Mouse (Mus musculus) embryonic facial prominence, embryonic 12.5 days (tissue): Measurements from ENCODE around the gene Cplane1. TPM values are rescaled to one million over a fixed set of nuclear protein-coding genes. Genes with fewer than 3 reads are reported as not detected.

Experiments used
- ATAC-seq: fragments of 200-750 bp; cut with Nextera tagmentation; 2 replicates; pipeline ENCODE4 v1.8.0; 2017; ENCODE audit not compliant: insufficient number of reproducible peaks, insufficient read depth, low FRiP score, low TSS enrichment
- H3K27ac ChIP-seq: fragments of 300-500 bp; sonication (generic); 2 replicates; pipeline ENCODE4 v1.5.1; 2016; ENCODE audit warnings: mild to moderate bottlenecking
- H3K27me3 ChIP-seq: fragments of 300-500 bp; sonication (generic); 2 replicates; pipeline ENCODE4 v1.6.1; 2016; ENCODE audit warnings: mild to moderate bottlenecking, moderate library complexity
- H3K36me3 ChIP-seq: fragments of 300-500 bp; sonication (generic); 2 replicates; pipeline ENCODE4 v1.6.1; 2016; ENCODE audit warnings: mild to moderate bottlenecking
- H3K4me1 ChIP-seq: fragments of 300-500 bp; sonication (generic); 2 replicates; pipeline ENCODE4 v1.6.1; 2016
- H3K4me2 ChIP-seq: fragments of 300-500 bp; sonication (generic); replicated peaks from 2 replicates; pipeline ENCODE4 v1.6.1; 2016; ENCODE audit warnings: mild to moderate bottlenecking, moderate library complexity
- H3K4me3 ChIP-seq: fragments of 300-500 bp; sonication (generic); 2 replicates; pipeline ENCODE4 v1.5.1; 2016; ENCODE audit warnings: mild to moderate bottlenecking
- H3K9ac ChIP-seq: fragments of 300-500 bp; sonication (generic); 2 replicates; pipeline ENCODE4 v1.6.1; 2016; ENCODE audit warnings: mild to moderate bottlenecking, moderate library complexity
- H3K9me3 ChIP-seq: fragments of 300-500 bp; sonication (generic); 2 replicates; pipeline ENCODE4 v1.6.1; 2016; ENCODE audit warnings: mild to moderate bottlenecking, moderate library complexity
- WGBS: fragments of 180-500 bp; shearing (Covaris S2); methylation state at CpG from one replicate; pipeline ENCODE4 v1.1.7; 2016; 5-methylcytosine and 5-hydroxymethylcytosine counted together
- polyA plus RNA-seq: library from polyadenylated mRNA; unstranded; fragments of >200 nt; fragmentation: Nextera tagmentation; extraction: Ambion mirVana; gene quantifications from 2 replicates; pipeline ENCODE4 v1.2.1, GENCODE M21; 2016

The Cplane1 gene
- polyA plus RNA-seq, 1 experiment from 2014 or later: 14.6 TPM

- Histone ChIP-seq H3K9me3 (no peaks in the 10 kb centered on the region), H3K9ac (no peak overlapping the region), H3K36me3 (peaks cover 66% of the 10 kb centered on the region), H3K4me3 (no peak overlapping the region), H3K4me1 (no peaks in the 10 kb centered on the region), H3K27ac (no peak overlapping the region), H3K27me3 (no peaks in the 10 kb centered on the region), H3K4me2 (no peak overlapping the region)
- no peak for ATAC-seq
- 92% methylated on average over 10 of the region's 10 CpGs for WGBS
Measured at GRCm38 (mm10) chr15:8302944-8303343, 134.0 kb downstream of the Cplane1 start.

- Histone ChIP-seq H3K4me2 (no peak overlapping the region), H3K36me3 (peaks cover 50% of the 10 kb centered on the region), H3K9me3 (no peaks in the 10 kb centered on the region), H3K4me3 (no peak overlapping the region), H3K27me3 (no peaks in the 10 kb centered on the region), H3K27ac (no peak overlapping the region), H3K4me1 (no peaks in the 10 kb centered on the region), H3K9ac (no peak overlapping the region)
- ATAC-seq: no peak
- WGBS: 88% methylated on average over 1 of the region's 1 CpGs
Measured at GRCm38 (mm10) chr15:8305474-8305873, 136.6 kb downstream of the Cplane1 start.

GRCm38 (mm10) chr15:8317381-8317780 lies 148.5 kb downstream of the Cplane1 start:
- Histone ChIP-seq H3K9ac (no peak overlapping the region), H3K4me3 (no peak overlapping the region), H3K27ac (no peak overlapping the region), H3K36me3 (peaks cover 40% of the 10 kb centered on the region), H3K4me1 (no peaks in the 10 kb centered on the region), H3K4me2 (no peak overlapping the region), H3K27me3 (no peaks in the 10 kb centered on the region), H3K9me3 (no peaks in the 10 kb centered on the region)
- WGBS: 79% methylated on average over 4 of the region's 4 CpGs
- ATAC-seq: no peak

GRCm38 (mm10) chr15:8319191-8319590 lies 150.3 kb downstream of the Cplane1 start:
- peaks cover 46% of the 10 kb centered on the region for H3K36me3 ChIP-seq
- ATAC-seq: no peak
- no peak overlapping the region for H3K4me3 ChIP-seq
- H3K9me3 ChIP-seq: no peaks in the 10 kb centered on the region
- H3K27me3 ChIP-seq: no peaks in the 10 kb centered on the region
- H3K9ac ChIP-seq: no peak overlapping the region
- 95% methylated on average over 5 of the region's 5 CpGs for WGBS
- no peaks in the 10 kb centered on the region for H3K4me1 ChIP-seq
- H3K27ac ChIP-seq: no peak overlapping the region
- H3K4me2 ChIP-seq: no peak overlapping the region

Other genes starting within 250 kb of the Cplane1 start
- gene Wdr70, start 69.9 kb upstream of the Cplane1 start, polyA plus RNA-seq: 64.1 and 69.4 TPM in 2 replicates
- 26.0 and 26.8 TPM in 2 replicates for gene Nup155, start 59.8 kb upstream of the Cplane1 start, polyA plus RNA-seq